Mouse (Mus musculus): ENCODE data around the gene Chd3. TPM values are rescaled to one million over a fixed set of nuclear protein-coding genes. Genes with fewer than 3 reads are reported as not detected.
"Not testable (repeated sequence)": the region's sequence is repeated elsewhere in the genome, so short reads cannot be mapped to it uniquely, and the experiment has no call there.

The Chd3 gene
- polyA plus RNA-seq, 1 experiment from 2014 or later = 55.9 TPM

DNA sequence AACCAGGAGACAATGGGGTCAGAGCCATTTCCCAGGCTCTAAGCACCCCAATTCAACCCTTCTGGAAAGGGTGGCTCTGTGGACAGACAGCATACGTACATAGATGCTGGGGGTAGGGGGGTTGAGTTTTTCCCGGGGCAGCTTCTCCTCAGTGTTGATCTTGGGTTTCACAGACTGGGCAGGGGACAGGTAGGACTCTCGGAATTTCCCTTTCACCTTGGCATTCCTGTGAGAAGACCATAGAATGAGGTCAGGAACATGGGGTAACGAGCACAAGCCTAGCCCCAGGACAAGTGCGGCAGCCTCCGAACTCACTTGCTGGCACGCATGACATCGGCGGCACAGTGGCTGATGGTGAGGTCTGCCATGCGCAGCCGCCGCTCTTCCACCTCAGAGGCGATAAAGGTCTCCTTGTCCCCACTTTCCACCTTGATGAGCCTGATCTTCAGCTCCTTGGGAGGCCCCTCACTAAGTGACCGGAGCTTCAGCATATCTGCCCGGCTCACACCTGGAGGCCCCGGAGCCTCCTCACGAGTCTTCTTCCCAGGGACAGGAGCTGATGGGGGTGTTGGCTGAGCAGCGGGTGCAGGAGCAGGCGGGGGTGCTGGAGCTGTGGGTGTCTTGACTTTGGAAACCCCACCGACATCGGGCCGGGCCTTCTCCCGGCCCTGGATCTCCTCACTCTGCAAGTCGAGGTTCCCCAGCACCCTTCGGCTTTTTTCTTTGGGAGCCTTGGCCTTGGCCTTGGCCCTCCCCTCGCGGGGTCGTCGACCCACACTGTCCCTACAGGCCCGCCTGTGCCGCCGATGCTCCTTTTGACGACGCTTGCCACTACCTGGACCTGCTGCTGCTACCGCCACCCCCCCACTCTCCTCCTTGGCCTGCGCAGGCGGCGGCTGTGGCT, 34.7 kb upstream of the Chd3 start:
- 90% methylated on average over 38 of the region's 38 CpGs for WGBS
- DNase-seq (ENCODE audit: low spot score) = peak; percentile 11
- Histone ChIP-seq H3K9me3 (no peaks in the 10 kb centered on the region), H3K27me3 (replicated peaks; ENCODE audit: low read depth, poor library complexity, severe bottlenecking) (peaks cover 18% of the 10 kb centered on the region), H3K36me3 (replicated peaks) (peaks cover 91% of the 10 kb centered on the region), H3K4me3 (peak overlapping the region; percentile 17), H3K4me1 (peaks cover 44% of the 10 kb centered on the region), H3K27ac (replicated peaks) (no peak overlapping the region)

DNA sequence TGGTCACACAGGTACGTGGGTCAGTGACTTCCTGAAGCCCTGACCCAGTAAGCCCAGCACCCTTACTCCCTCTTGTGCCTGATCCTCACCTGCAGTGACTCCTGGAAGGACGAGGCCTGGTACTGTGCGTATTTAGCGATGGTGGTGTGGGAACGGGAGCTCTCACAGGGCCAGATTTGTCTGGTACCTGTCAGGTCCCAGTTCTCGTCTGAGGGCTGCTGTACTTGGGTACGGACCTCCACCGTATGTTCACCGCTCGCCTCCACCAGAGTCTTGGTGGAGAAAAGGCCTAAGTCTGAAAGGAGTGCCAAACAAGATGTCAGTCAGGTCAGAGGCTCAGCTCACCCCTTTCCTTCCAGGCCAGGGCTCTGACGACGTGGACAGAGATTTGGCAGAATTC, 32.8 kb upstream of the Chd3 start:
- H3K4me3 ChIP-seq = no peak overlapping the region
- WGBS = 86% methylated on average over 12 of the region's 12 CpGs

DNA sequence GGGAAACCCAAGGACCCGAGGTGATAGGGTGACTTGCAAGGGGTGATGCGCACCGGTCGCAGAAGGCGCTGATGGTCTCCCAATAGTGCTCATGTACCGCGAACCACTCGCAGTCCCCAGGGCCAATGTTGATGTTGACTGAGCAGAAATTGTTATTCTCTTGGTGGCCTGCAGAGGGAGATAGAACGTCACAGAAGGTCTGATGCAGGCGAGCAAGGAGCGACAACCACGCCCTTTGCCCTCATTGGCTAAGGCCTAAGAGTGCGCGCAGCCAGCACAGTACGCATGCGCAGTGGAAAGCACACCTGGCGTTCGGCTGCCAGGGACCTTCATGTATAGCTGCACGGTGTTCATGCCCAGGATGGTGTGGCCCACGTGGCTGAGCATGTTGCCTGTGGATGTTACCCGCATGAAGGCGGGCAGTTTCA, 32.0 kb upstream of the Chd3 start:
- DNase-seq (ENCODE audit: low spot score) = peak; percentile 87
- H3K4me3 ChIP-seq = peak overlapping the region; percentile 37
- peaks cover 74% of the 10 kb centered on the region for H3K36me3 ChIP-seq (replicated peaks)
- WGBS = 17% methylated on average over 22 of the region's 22 CpGs
- no peak overlapping the region for H3K27ac ChIP-seq (replicated peaks)
- peaks cover 18% of the 10 kb centered on the region for H3K27me3 ChIP-seq (replicated peaks; ENCODE audit: low read depth, poor library complexity, severe bottlenecking)
- H3K4me1 ChIP-seq = peaks cover 54% of the 10 kb centered on the region
- H3K9me3 ChIP-seq = no peaks in the 10 kb centered on the region

More for the DNA sequence above, 32.8 kb upstream of the Chd3 start:
- peak; percentile 8 for DNase-seq (ENCODE audit: low spot score)
- no peak overlapping the region for H3K27ac ChIP-seq (replicated peaks)
- peaks cover 82% of the 10 kb centered on the region for H3K36me3 ChIP-seq (replicated peaks)
- peaks cover 47% of the 10 kb centered on the region for H3K4me1 ChIP-seq
- no peaks in the 10 kb centered on the region for H3K9me3 ChIP-seq
- peaks cover 18% of the 10 kb centered on the region for H3K27me3 ChIP-seq (replicated peaks; ENCODE audit: low read depth, poor library complexity, severe bottlenecking)

DNA sequence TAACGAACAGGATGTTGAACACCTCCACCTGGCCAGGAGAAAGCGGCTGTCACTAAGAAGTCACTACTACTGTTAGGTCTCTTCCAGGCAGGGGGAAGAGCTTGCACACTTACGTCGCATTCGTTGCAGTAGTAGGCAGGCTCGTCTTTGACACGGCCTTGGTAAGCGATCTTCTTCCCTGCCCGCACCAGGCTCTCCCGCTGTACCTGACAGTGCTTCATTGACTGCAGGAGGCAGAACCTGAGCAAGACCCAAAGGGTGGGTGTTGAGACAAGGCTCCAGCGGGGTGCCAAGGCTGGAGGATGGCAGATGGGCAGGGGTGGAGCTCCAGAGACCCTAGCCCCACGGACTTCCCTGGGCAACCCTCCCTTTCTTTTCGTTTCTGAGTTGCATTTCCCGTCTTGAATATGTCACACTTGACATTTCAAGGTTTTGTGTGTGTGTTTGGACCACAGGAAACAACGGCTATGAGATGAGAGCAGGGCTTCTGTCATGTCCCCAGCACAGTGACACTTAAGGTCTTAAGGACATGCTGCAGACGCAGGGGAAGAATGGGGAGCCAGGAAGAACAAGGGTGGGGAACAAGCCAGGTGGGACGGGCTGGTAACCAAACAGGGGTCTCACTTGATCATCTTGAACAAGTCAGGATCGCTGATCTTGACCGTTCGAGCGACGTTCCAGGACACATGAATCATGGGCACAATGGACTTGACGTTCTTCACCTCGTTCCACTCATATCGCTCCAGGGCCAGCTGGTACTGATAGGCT, 31.1 kb upstream of the Chd3 start:
- Histone ChIP-seq H3K9me3 (no peaks in the 10 kb centered on the region), H3K4me1 (peaks cover 57% of the 10 kb centered on the region), H3K27me3 (replicated peaks; ENCODE audit: low read depth, poor library complexity, severe bottlenecking) (peaks cover 18% of the 10 kb centered on the region), H3K27ac (replicated peaks) (peak overlapping the region; percentile 67), H3K36me3 (replicated peaks) (peaks cover 64% of the 10 kb centered on the region), H3K4me3 (peak overlapping the region; percentile 37)
- 74% methylated on average over 25 of the region's 25 CpGs for WGBS
- DNase-seq (ENCODE audit: low spot score) = peak; percentile 11

DNA sequence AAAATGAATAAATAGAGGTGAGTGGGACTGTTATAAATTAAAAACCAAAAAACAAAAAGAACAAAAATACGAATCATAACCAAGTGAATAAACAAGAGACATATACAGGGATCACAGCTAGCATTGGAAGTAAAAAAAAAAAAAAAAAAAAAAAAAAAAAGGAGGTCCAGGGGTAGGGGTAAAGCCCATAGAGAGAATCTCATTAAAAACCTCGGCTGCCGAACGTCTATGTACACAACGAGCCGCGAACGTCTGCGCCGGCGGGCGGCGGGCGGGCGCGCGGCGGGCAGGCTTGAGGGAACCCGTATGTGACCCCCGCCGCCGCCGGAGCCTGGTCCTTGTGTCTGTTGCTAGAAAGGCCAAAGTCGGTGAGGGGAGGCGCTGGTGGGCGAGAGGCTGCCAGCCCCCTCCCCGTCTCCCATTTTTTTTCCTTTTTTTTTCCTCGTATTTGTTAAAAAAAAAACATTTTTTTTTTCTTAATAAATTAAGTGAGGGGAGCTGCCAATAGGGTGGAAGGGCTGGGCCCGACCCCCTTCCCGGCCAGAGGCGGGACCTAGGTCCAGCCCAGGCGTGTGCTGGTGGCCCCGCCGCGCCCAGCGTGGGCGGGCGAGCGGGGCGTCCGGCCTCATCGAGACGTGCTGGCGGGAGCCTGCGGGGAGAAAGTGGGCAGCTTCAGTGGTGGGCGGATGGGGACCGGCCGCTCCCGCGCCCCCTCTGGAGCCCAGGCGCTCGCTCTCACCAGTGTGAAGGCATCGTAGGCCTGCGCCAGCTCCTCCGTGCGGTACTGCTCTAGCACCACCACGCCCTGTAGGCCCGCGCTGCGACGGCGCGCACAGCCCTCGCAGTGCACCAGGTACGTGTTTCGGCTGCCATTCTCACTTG, 30.2 kb upstream of the Chd3 start:
- no peaks in the 10 kb centered on the region for H3K9me3 ChIP-seq
- peaks cover 18% of the 10 kb centered on the region for H3K27me3 ChIP-seq (replicated peaks; ENCODE audit: low read depth, poor library complexity, severe bottlenecking)
- peak overlapping the region; percentile 67 for H3K27ac ChIP-seq (replicated peaks)
- WGBS = 14% methylated on average over 66 of the region's 66 CpGs
- peak overlapping the region; percentile 71 for H3K4me3 ChIP-seq
- peak; percentile 63 for DNase-seq (ENCODE audit: low spot score)
- peaks cover 58% of the 10 kb centered on the region for H3K4me1 ChIP-seq
- peaks cover 56% of the 10 kb centered on the region for H3K36me3 ChIP-seq (replicated peaks)

DNA sequence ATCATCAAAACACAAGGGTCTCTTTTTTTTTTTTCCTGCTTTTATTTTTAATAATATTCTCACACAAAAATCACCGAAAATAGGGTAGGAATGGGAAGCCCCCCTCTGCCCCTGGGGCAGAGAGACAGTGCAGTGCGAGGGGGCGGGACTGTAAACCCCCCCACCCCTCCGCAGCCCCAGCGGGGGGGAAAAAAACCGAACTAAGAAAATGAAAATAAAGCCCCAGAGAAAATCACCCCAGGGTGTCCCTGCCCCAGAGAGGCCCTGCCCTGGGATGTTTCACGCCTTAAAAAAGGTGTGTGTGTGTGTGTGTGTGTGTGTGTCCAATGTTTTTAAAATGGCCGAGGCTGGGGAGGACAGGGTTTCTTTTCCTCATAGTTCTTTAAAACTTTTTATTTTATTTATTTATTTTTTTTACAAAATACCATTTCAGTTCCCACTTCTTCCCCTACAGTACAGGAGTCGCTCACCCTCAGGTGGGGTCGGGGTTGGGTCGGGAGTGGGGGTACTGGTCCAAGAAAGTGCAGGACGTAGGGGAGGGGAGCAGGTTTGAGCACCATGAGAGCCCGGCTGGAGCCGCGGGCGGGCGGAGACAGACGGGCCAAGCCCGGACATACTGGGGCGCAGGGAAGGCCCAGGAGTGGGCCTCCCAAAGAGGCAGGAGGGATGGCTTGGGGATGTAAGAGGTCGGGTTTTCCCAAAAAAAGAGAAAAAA, 29.4 kb upstream of the Chd3 start:
- H3K27ac ChIP-seq (replicated peaks) = peak overlapping the region; percentile 93
- peak; percentile 39 for DNase-seq (ENCODE audit: low spot score)
- peaks cover 18% of the 10 kb centered on the region for H3K27me3 ChIP-seq (replicated peaks; ENCODE audit: low read depth, poor library complexity, severe bottlenecking)
- peaks cover 62% of the 10 kb centered on the region for H3K4me1 ChIP-seq
- peak overlapping the region; percentile 71 for H3K4me3 ChIP-seq
- H3K36me3 ChIP-seq (replicated peaks) = peaks cover 48% of the 10 kb centered on the region
- no peaks in the 10 kb centered on the region for H3K9me3 ChIP-seq
- 12% methylated on average over 21 of the region's 21 CpGs for WGBS

DNA sequence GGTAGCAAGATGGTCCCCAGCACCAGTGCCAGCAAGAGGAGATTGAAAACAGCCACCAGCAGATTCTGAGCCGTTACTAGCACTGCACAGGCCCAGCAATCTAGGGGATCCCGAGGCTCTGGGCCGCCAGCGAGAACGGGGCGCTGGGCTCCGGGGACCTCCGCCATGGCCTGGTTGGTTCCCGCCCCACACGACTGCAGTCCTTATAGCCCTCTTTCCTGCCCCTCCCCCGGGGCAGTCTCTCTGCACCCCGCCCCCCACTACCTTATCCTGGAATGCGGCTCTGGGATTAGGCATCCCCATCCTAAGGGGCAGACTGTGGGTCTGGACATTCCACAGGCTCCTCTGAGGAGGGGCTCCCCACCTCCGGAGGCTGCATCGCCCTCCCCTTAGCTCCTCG, 28.9 kb upstream of the Chd3 start, which contains the start of gene Tmem88:
TSS of gene Tmem88 (minus strand) at position 176 of the 400 bp plus-strand sequence.
- H3K9me3 ChIP-seq = no peaks in the 10 kb centered on the region
- peak within 1 kb of the TSS; percentile 93 for H3K27ac ChIP-seq (replicated peaks)
- H3K27me3 ChIP-seq (replicated peaks; ENCODE audit: low read depth, poor library complexity, severe bottlenecking) = peaks cover 18% of the 10 kb centered on the region
- peak within 1 kb of the TSS; percentile 71 for H3K4me3 ChIP-seq
- peaks cover 42% of the 10 kb centered on the region for H3K36me3 ChIP-seq (replicated peaks)
- H3K4me1 ChIP-seq = peaks cover 62% of the 10 kb centered on the region
- WGBS = 3% methylated on average over 16 of the region's 16 CpGs
- DNase-seq (ENCODE audit: low spot score) = peak; percentile 77

DNA sequence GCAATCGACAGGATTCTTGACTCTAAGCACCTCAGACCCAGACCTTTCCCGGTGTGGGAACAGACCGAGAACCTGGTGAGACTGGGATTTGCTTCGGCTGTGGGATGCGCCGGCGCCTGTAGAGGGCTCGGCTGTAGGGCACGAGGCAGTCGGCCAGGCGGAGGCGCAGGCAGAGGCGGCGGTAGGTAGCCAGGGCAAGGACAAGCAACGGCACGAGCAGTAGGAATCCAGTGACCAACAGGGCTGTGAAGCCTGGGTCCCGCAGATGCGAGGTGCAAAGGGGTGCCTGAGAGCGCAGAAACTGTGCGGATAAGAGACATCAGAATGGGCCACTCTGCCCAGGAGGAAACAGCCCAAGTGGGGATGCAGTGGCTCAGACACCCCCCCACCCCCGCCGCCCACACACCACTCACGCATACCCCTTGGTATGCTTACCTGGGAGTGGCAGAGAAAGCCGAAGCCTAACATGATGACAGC, 28.4 kb upstream of the Chd3 start:
- 5% methylated on average over 24 of the region's 24 CpGs for WGBS
- peaks cover 62% of the 10 kb centered on the region for H3K4me1 ChIP-seq
- H3K27ac ChIP-seq (replicated peaks) = peak overlapping the region; percentile 93

DNA sequence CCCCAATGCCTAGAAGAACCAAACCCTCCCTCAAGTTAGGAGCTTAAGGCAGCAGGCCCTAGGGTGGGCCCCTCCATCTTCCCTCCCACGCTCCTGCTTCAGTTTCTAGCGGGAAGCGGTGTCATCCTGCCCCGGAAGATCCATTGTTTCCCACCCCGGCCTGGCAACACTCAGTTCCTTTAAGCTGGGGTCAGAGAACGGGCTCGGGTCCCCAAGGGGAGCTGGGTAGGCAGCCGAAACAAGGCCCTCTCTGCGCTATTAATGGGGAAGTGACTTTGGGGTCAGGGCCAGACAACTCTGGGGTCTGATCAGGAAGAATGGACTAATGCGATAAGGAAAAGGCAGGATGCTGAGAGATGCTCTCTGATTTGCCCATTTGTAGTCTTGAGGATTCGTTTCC, 27.6 kb upstream of the Chd3 start:
- DNase-seq (ENCODE audit: low spot score) = peak; percentile 53
- peak overlapping the region; percentile 93 for H3K27ac ChIP-seq (replicated peaks)
- WGBS = 26% methylated on average over 11 of the region's 11 CpGs
- H3K4me1 ChIP-seq = peaks cover 62% of the 10 kb centered on the region
- H3K9me3 ChIP-seq = no peaks in the 10 kb centered on the region
- H3K4me3 ChIP-seq = peak overlapping the region; percentile 71
- H3K36me3 ChIP-seq (replicated peaks) = peaks cover 39% of the 10 kb centered on the region
- peaks cover 18% of the 10 kb centered on the region for H3K27me3 ChIP-seq (replicated peaks; ENCODE audit: low read depth, poor library complexity, severe bottlenecking)

More for the DNA sequence above, 28.4 kb upstream of the Chd3 start:
- peaks cover 18% of the 10 kb centered on the region for H3K27me3 ChIP-seq (replicated peaks; ENCODE audit: low read depth, poor library complexity, severe bottlenecking)
- DNase-seq (ENCODE audit: low spot score) = peak; percentile 68
- no peaks in the 10 kb centered on the region for H3K9me3 ChIP-seq
- H3K36me3 ChIP-seq (replicated peaks) = peaks cover 42% of the 10 kb centered on the region
- peak overlapping the region; percentile 71 for H3K4me3 ChIP-seq

DNA sequence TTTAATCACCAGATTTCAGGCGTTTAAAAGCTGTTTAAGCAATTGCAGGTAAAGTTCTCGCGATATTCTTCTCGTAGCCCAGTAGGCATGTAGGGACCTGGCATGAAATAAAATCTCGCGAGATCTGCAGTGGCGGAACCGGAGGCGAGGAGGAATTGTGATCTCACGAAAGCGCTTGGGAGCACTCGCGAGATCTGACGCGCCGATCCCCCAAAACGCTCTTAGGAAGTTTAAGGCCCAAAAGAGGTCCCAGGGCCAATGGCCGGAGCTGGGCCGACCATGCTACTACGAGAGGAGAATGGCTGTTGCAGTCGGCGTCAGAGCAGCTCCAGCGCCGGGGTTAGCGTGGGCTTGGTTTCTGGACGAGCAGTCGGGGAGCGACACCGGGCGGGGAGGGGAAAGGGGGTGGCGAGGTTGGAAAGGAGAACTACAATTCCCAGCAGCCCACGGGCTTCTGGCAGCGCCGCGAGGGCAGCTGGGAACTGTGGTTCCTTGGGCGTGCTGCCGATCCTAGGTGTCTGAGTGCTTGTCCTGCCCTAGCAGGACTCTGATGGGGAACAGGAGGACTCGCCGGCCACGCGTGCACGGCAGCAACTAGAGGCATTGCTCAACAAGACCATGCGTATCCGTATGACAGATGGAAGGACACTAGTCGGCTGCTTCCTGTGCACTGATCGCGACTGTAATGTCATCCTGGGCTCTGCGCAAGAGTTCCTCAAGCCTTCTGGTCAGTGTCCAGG, 26.6 kb upstream of the Chd3 start:
- peak overlapping the region; percentile 93 for H3K27ac ChIP-seq (replicated peaks)
- under 1% methylated on average over 48 of the region's 48 CpGs for WGBS
- H3K9me3 ChIP-seq = no peaks in the 10 kb centered on the region
- H3K4me1 ChIP-seq = peaks cover 54% of the 10 kb centered on the region
- peaks cover 13% of the 10 kb centered on the region for H3K27me3 ChIP-seq (replicated peaks; ENCODE audit: low read depth, poor library complexity, severe bottlenecking)
- peak overlapping the region; percentile 71 for H3K4me3 ChIP-seq
- H3K36me3 ChIP-seq (replicated peaks) = peaks cover 29% of the 10 kb centered on the region
- peak; percentile 95 for DNase-seq (ENCODE audit: low spot score)

DNA sequence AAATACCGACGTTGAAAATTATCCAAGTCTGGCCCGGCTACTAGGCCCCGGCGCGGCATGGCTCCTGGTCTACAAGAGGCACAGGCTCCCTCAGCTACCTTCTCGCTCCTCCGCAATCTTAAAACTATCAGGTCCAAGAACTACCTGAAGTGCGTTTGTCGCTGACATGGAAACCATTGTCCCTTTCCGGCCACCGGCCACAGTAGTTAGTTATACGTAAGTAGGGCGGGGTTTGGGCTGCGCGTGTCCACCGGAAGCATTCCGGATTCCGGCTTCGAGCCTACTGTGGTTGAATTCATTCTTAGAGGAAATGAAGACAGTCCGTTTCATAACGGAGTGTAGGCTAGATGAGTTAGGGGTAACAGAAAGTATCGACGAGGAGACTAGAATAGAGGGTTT, 26.0 kb upstream of the Chd3 start, which contains the start of the genes Naa38 and Cyb5d1:
TSS of gene Naa38 (plus strand) at position 253 of the 399 bp plus-strand sequence.
TSS of gene Cyb5d1 (minus strand) at position 397 of the 399 bp plus-strand sequence.
- H3K36me3 ChIP-seq (replicated peaks) = peaks cover 23% of the 10 kb centered on the region
- not testable (repeated sequence) for H3K9me3 ChIP-seq; H3K27me3 ChIP-seq (replicated peaks; ENCODE audit: low read depth, poor library complexity, severe bottlenecking)
- under 1% methylated on average over 24 of the region's 24 CpGs for WGBS
- peak within 1 kb of the TSS; percentile 71 for H3K4me3 ChIP-seq
- peak; percentile 86 for DNase-seq (ENCODE audit: low spot score)
- H3K4me1 ChIP-seq = peaks cover 49% of the 10 kb centered on the region
- H3K27ac ChIP-seq (replicated peaks) = peak within 1 kb of the TSS; percentile 93

All from embryonic facial prominence, embryonic 10.5 days (tissue).